Mouse (Mus musculus): ENCODE measurements at regions not wholly inside any gene's neighbourhood (a gene's known extent, or its start where the extent isn't known, plus 50 kb on each side); places are given as distances from the start of the nearest gene placed in this dataset.
A peak's percentile ranks its signal among the peaks of the same experiment; 100 is the strongest.

- no peak for DNase-seq (ENCODE audit: low read depth, low spot score)
These were observed 229.2 kb downstream of the Zfp36l1 start for GRCm38 (mm10) chr12:79883651-79884050.

- no peak for DNase-seq (ENCODE audit: low read depth, low spot score)
These were observed 232.0 kb downstream of the Zfp36l1 start for GRCm38 (mm10) chr12:79880751-79881261.

DNA sequence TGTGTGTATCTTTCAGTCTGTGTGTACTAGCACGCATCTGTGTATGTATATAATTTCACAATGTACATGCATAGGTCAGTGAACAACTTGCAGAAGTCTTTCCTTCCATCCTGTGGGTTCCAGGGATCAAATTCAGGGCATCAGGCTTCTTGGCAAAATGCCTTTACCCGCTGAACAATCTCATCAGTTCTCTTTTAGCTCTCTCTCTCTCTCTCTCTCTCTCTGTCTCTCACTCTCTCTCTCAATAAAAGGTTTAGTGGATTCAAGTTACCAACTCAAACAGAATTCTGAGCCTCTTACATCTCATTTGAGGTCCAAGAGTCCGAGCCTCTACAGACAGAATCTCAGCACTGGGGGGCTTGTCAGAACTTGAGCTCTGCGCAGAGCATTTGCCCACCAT is 232.5 kb downstream of the Zfp36l1 start:
- peak; percentile 25 for DNase-seq (ENCODE audit: low read depth, low spot score)

- no peak for DNase-seq (ENCODE audit: low read depth, low spot score)
These were observed 232.9 kb downstream of the Zfp36l1 start for GRCm38 (mm10) chr12:79879918-79880273.

DNA sequence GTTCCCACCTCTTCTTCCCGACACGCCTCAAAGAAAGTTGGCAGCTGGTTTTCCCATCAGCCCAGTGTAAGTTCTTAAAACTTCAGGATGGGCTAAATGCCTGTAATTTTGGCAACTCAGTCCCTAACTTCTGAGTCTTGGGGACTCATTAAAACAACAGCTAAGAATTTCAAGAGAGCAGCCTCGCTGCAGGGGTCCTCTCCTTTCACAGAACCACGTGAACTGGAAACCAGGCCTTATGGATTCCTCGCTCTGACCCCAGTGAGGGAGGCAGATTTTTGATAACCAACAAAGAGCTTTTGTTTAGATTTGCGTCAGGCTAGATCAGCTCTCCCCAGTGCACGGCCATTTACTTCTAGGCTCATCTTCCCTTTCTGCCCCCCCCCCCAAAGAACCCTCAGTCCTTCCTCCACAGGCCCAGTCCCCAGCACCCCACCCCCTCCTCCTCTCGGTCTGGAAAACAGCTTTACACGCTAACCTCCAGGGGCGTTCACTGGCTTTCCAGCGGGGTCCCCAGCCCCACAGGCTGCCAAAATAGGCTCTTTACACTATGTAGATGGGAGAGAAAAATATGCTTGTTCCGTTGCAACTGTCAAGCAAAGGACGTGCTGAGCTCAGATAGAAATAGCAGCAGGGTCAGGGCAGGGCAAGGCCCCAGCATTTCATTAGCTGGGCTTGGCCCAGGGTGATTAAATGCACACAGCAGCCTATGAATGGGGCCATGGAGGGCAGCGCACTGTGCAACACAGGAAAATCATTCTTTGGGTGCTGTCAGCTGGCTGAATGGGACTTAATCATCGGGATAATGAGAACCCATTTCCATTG is 233.5 kb downstream of the Zfp36l1 start:
- no peak for DNase-seq (ENCODE audit: low read depth, low spot score)

GRCm38 (mm10) chr12:79878766-79879092 is 234.1 kb downstream of the Zfp36l1 start:
- no peak for DNase-seq (ENCODE audit: low read depth, low spot score)

GRCm38 (mm10) chr12:79878163-79878562 is 234.7 kb downstream of the Zfp36l1 start:
- no peak for DNase-seq (ENCODE audit: low read depth, low spot score)

- peak; percentile 90 for DNase-seq (ENCODE audit: low read depth, low spot score)
These were observed 238.5 kb downstream of the Zfp36l1 start for GRCm38 (mm10) chr12:79874333-79874732.

DNA sequence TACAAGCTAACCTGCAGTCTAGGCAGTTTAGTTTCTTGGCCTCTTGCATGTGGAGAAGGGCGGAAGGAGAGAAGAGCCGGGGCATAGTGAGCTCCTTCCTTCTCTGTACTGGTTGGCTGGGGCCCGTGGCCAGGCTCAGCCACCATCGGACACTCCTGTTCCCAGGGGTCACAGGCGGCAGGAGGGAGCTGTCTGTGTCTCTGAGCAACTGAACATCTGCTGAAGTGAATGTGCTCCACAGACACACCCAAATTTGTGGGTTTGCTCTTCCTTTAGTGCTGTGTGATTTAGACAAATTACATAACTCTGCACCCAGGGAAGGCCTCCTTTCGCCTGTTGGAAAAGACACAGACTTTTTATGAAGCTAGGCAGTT is 247.6 kb downstream of the Zfp36l1 start:
- DNase-seq (ENCODE audit: low read depth, low spot score): no peak

- DNase-seq (ENCODE audit: low read depth, low spot score): peak; percentile 90
These were observed 248.3 kb downstream of the Zfp36l1 start for GRCm38 (mm10) chr12:79864346-79865178.
